Mouse (Mus musculus) ES-E14 (cell line): Measurements from ENCODE around the gene Foxd1.
A peak's percentile ranks its signal among the peaks of the same experiment; 100 is the strongest.

Experiments
- CHD2 ChIP-seq: IDR thresholded peaks from 2 replicates; pipeline ENCODE4 v1.6.1; 2014; ENCODE audit warnings: mild to moderate bottlenecking, low read depth, low read length, inconsistent platforms
- HCFC1 ChIP-seq: IDR thresholded peaks from 2 replicates; pipeline ENCODE4 v1.6.1; 2012; ENCODE audit warnings: low read length, inconsistent platforms, borderline replicate concordance; ENCODE audit not compliant: insufficient read depth
- MAFK ChIP-seq: IDR thresholded peaks from 2 replicates; pipeline ENCODE4 v1.6.1; 2014; ENCODE audit warnings: mild to moderate bottlenecking, low read depth, low read length, inconsistent platforms; ENCODE audit not compliant: insufficient read depth
- ZC3H11A ChIP-seq: IDR thresholded peaks from 2 replicates; pipeline ENCODE4 v1.6.1; 2012; ENCODE audit warnings: low read depth, mild to moderate bottlenecking, inconsistent platforms, low read length, borderline replicate concordance
- ZNF384 ChIP-seq: IDR thresholded peaks from 2 replicates; pipeline ENCODE4 v1.6.1; 2012; ENCODE audit warnings: low read depth, low read length, inconsistent platforms

- TF ChIP-seq CHD2, result no peak
- no peak for TF ChIP-seq HCFC1
- TF ChIP-seq ZC3H11A, result peak; percentile 26; the same call in 1 of the 2 replicates
- no peak for TF ChIP-seq ZNF384
- no peak for TF ChIP-seq MAFK
Measured at GRCm38 (mm10) chr13:98351527-98351926, 2.5 kb upstream of the Foxd1 start.
